Mouse (Mus musculus) stomach, embryonic 16.5 days (tissue): ENCODE measurements around the gene Mmp13. TPM values are rescaled to one million over a fixed set of nuclear protein-coding genes. Genes with fewer than 3 reads are reported as not detected.
"Not testable (repeated sequence)": the region's sequence is repeated elsewhere in the genome, so short reads cannot be mapped to it uniquely, and the experiment has no call there.

Source experiments
- ATAC-seq: fragments of 200-750 bp; cut with Nextera tagmentation; 2 replicates; pipeline ENCODE4 v1.8.0; 2017; ENCODE audit warnings: moderate number of reproducible peaks, moderate TSS enrichment; ENCODE audit not compliant: insufficient read depth, low FRiP score
- H3K27ac ChIP-seq: fragments of 300-500 bp; sonication (generic); 2 replicates; pipeline ENCODE4 v1.5.1; 2014; ENCODE audit warnings: low read length
- H3K27me3 ChIP-seq: fragments of 300-500 bp; sonication (generic); 2 replicates; pipeline ENCODE4 v1.6.1; 2014; ENCODE audit warnings: low read length, control low read depth, mixed read lengths; ENCODE audit not compliant: control insufficient read depth, insufficient read depth
- H3K36me3 ChIP-seq: fragments of 300-500 bp; sonication (generic); 2 replicates; pipeline ENCODE4 v1.6.1; 2014; ENCODE audit warnings: low read length; ENCODE audit not compliant: control insufficient read depth, insufficient read depth
- H3K4me1 ChIP-seq: fragments of 300-500 bp; sonication (generic); 2 replicates; pipeline ENCODE4 v1.6.1; 2014; ENCODE audit warnings: low read length, control low read depth, mixed read lengths; ENCODE audit not compliant: control insufficient read depth, insufficient read depth
- H3K4me2 ChIP-seq: fragments of 300-500 bp; sonication (generic); 2 replicates; pipeline ENCODE4 v1.6.1; 2014; ENCODE audit warnings: low read depth, low read length, mixed read lengths
- H3K4me3 ChIP-seq: fragments of 300-500 bp; sonication (generic); replicated peaks from 2 replicates; pipeline ENCODE4 v1.5.1; 2014; ENCODE audit warnings: mild to moderate bottlenecking, low read length
- H3K9ac ChIP-seq: fragments of 300-500 bp; sonication (generic); 2 replicates; pipeline ENCODE4 v1.6.1; 2014; ENCODE audit warnings: low read length
- H3K9me3 ChIP-seq: fragments of 300-500 bp; sonication (generic); replicated peaks from 2 replicates; pipeline ENCODE4 v1.6.1; 2016; ENCODE audit warnings: low read length, control low read depth; ENCODE audit not compliant: control insufficient read depth
- WGBS: fragments of 180-500 bp; shearing (Covaris S2); extraction: QIAGEN DNeasy Blood & Tissue Kit; methylation state at CpG from one replicate; pipeline ENCODE4 v1.1.7; 2014; 5-methylcytosine and 5-hydroxymethylcytosine counted together
- polyA plus RNA-seq: library from polyadenylated mRNA; unstranded; fragments of >200 nt; fragmentation: Nextera tagmentation; extraction: Ambion mirVana; gene quantifications from 2 replicates; pipeline ENCODE4 v1.2.1, GENCODE M21; 2015

Gene Mmp13
- 0.45 and 0.56 TPM in 2 replicates for polyA plus RNA-seq

DNA sequence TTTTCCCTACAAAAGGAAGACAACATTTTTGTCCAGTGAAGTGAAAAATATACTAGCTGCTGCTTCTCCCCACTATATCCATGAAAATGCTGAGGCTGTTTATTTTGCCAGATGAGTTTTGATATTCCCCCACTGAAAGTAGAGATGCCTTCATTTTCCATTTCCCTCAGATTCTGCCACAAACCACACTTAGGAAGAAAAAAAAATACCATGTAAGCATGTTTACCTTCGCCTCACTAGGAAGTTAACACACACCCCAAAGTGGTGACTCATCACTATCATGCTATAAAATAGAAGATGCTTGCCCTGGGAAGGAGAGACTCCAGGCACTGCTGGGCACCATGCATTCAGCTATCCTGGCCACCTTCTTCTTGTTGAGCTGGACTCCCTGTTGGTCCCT is at the start of gene Mmp13:
Gene Mmp13, plus strand, starts transcription at position 301 of the 400 bp plus-strand sequence.
- 78% methylated on average over 1 of the region's 1 CpGs for WGBS
- Histone ChIP-seq H3K4me3 (no peak within 1 kb of the TSS), H3K9me3 (no peaks in the 10 kb centered on the region)

GRCm38 (mm10) chr9:7238619-7239018 is 33.7 kb upstream of the Mmp13 start:
- Histone ChIP-seq H3K9me3 (no peaks in the 10 kb centered on the region), H3K9ac (no peak overlapping the region), H3K4me2 (no peak overlapping the region), H3K4me1 (no peaks in the 10 kb centered on the region), H3K27me3 (no peaks in the 10 kb centered on the region), H3K4me3 (no peak overlapping the region), H3K27ac (no peak overlapping the region), H3K36me3 (no peaks in the 10 kb centered on the region)
- no peak for ATAC-seq
- WGBS: 86% methylated on average over 1 of the region's 1 CpGs

More for the DNA sequence above, at the start of gene Mmp13:
- H3K27ac ChIP-seq: no peak within 1 kb of the TSS
- H3K27me3 ChIP-seq: no peaks in the 10 kb centered on the region
- H3K36me3 ChIP-seq: no peaks in the 10 kb centered on the region
- H3K4me2 ChIP-seq: no peak within 1 kb of the TSS
- no peak for ATAC-seq
- no peaks in the 10 kb centered on the region for H3K4me1 ChIP-seq
- H3K9ac ChIP-seq: no peak within 1 kb of the TSS

DNA sequence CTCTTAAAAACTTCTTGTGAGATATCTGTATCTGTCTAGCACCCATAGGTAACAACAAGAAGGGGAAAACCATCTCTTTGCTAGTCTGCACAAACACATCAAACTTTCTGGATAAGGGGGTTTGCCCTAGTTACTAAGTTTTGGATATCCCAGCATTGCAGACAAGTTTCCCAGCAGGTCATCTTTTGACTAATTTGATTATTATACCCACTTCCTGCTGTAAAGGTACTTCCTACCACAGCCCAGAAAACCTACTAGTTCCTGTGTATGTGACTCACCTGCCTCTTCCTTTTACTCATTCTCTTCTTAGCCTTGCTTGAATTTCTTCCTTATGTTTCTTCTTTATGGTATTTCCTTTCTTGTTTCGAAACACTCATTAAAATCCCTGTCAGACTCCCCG is 32.3 kb upstream of the Mmp13 start:
- Histone ChIP-seq H3K9ac (no peak overlapping the region), H3K4me1 (no peaks in the 10 kb centered on the region)
- no peak for ATAC-seq

DNA sequence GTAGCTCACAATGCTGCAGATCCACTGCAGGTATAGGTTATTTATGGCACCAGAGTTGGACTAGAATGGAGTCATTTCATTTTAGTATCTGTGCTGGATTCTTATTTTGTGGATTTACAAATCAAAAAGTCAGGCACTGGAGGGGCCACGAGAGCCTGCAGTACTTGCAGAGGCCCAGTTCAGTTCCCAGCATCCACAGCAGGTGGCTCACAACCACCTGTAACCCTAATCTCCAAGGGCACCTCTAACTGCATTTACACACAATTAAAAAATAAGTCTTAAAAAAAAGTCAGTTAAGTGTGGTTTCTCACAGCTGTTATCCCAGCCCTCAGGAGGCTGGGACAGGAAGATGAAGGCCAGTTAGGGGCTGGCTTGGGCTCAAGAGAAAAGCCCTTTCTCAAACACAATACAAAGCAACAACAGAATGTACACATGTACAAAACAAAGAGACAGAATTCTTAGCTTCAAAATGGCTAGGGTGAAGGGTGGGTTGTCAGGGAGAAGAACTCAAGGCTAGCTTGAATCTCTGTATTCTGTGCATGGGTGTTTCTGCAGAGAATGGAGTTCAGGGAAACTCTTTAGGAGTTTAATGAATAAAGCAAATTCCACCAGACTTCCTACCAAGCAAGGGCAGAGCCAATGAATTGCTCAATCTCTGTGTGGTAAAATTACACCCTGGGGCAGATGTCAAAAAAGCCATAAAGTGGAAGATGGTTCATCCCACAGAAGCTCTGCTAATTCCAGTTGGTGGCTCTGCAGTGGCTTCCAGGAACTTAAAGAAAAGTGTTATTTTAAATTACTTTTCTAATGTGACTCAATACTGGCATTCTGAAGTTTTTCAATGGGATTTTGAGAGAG is 19.3 kb upstream of the Mmp13 start:
- no peaks in the 10 kb centered on the region for H3K4me1 ChIP-seq
- ATAC-seq: no peak
- 62% methylated on average over 1 of the region's 1 CpGs for WGBS
- H3K27ac ChIP-seq: no peak overlapping the region
- no peaks in the 10 kb centered on the region for H3K36me3 ChIP-seq
- no peak overlapping the region for H3K4me3 ChIP-seq
- no peak overlapping the region for H3K4me2 ChIP-seq
- H3K27me3 ChIP-seq: no peaks in the 10 kb centered on the region
- H3K9me3 ChIP-seq: no peaks in the 10 kb centered on the region
- H3K9ac ChIP-seq: no peak overlapping the region

More for the DNA sequence above, 32.3 kb upstream of the Mmp13 start:
- Histone ChIP-seq H3K4me2 (no peak overlapping the region), H3K9me3 (no peaks in the 10 kb centered on the region), H3K4me3 (no peak overlapping the region), H3K27me3 (no peaks in the 10 kb centered on the region), H3K27ac (no peak overlapping the region), H3K36me3 (no peaks in the 10 kb centered on the region)
- WGBS: 76% methylated on average over 2 of the region's 2 CpGs

DNA sequence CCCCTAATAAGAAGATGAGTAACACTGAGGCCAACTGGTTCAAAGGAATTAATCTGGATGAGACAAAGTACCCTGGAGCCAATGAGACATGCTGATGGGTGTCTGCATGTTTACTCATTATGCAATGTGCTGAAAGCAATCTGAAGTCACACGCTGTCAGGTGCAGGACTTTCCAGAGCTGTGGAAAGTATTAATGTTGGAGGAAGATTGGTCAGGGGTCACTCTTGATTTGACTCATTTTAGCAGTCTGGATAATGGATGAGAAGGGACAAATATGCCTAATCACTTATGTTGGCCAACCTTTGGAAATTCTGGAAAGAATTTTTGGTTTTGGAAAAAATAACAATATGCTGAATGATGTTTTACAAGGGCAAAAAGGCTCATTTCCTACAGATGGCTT is 10.6 kb upstream of the Mmp13 start:
- 83% methylated on average over 1 of the region's 1 CpGs for WGBS
- H3K36me3 ChIP-seq: no peaks in the 10 kb centered on the region
- H3K27ac ChIP-seq: no peak overlapping the region
- no peaks in the 10 kb centered on the region for H3K4me1 ChIP-seq
- no peak overlapping the region for H3K4me3 ChIP-seq
- H3K9ac ChIP-seq: no peak overlapping the region
- no peaks in the 10 kb centered on the region for H3K9me3 ChIP-seq
- no peak for ATAC-seq
- no peak overlapping the region for H3K4me2 ChIP-seq
- no peaks in the 10 kb centered on the region for H3K27me3 ChIP-seq

GRCm38 (mm10) chr9:7270071-7270470 is 2.2 kb upstream of the Mmp13 start:
- Histone ChIP-seq H3K9me3 (no peaks in the 10 kb centered on the region), H3K4me2 (no peak overlapping the region), H3K27ac (no peak overlapping the region), H3K9ac (no peak overlapping the region), H3K27me3 (no peaks in the 10 kb centered on the region), H3K4me1 (no peaks in the 10 kb centered on the region), H3K4me3 (no peak overlapping the region), H3K36me3 (no peaks in the 10 kb centered on the region)
- ATAC-seq: no peak
- WGBS: 31% methylated on average over 3 of the region's 3 CpGs

- Histone ChIP-seq H3K27ac (no peak overlapping the region), H3K9ac (no peak overlapping the region), H3K27me3 (no peaks in the 10 kb centered on the region), H3K4me1 (no peaks in the 10 kb centered on the region), H3K36me3 (no peaks in the 10 kb centered on the region), H3K9me3 (no peaks in the 10 kb centered on the region), H3K4me3 (no peak overlapping the region), H3K4me2 (no peak overlapping the region)
- no peak for ATAC-seq
- WGBS: 82% methylated on average over 7 of the region's 7 CpGs
These were observed 10.4 kb downstream of the Mmp13 start for GRCm38 (mm10) chr9:7282565-7283302.

DNA sequence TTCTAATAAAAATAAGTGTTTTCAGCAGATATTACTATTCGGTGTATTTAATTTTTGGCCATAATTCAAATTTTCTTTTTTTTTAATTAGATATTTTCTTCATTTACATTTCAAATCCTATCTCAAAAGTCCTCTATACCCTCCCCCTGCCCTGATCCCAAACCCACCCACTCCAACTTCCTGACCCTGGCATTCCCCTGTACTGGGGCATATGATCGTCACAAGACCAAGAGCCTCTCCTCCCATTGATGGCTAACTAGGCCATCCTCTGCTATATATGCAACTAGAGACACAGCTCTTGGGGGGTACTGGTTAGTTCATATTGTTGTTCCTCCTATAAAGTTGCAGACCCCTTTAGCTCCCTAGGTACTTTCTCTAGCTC is 11.0 kb downstream of the Mmp13 start:
- H3K9ac ChIP-seq, H3K4me1 ChIP-seq, H3K4me3 ChIP-seq, H3K27me3 ChIP-seq, ATAC-seq, H3K27ac ChIP-seq, H3K36me3 ChIP-seq, H3K4me2 ChIP-seq, H3K9me3 ChIP-seq: not testable (repeated sequence)
- 92% methylated on average over 2 of the region's 2 CpGs for WGBS

DNA sequence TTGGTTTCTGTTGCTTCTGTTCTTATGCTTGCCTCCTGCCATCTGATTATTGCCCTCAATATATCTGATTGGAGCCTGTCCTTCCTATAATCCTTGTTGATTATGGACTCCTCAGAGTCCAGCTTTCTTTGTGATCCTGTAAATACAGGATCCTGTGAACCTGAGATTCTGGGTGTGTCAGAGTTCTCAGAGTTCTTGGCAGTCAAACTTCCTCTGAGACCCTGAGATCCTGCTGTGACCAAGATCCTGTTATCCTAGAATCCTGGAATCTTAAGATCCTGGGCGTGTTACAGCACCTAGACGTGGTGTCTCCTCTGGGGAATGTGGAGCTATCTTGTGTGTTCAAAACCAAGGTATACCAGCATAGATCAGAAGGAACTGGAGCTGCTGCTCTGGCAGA is 17.2 kb downstream of the Mmp13 start:
- H3K4me1 ChIP-seq: no peaks in the 10 kb centered on the region
- H3K27me3 ChIP-seq: no peaks in the 10 kb centered on the region
- H3K36me3 ChIP-seq: no peaks in the 10 kb centered on the region
- no peak for ATAC-seq
- no peak overlapping the region for H3K4me2 ChIP-seq
- no peak overlapping the region for H3K4me3 ChIP-seq
- H3K9me3 ChIP-seq: no peaks in the 10 kb centered on the region
- no peak overlapping the region for H3K27ac ChIP-seq
- 72% methylated on average over 2 of the region's 2 CpGs for WGBS
- H3K9ac ChIP-seq: no peak overlapping the region
